Mouse (Mus musculus) neural tube, embryonic 14.5 days (tissue): ENCODE measurements at regions not wholly inside any gene's neighbourhood (a gene's known extent, or its start where the extent isn't known, plus 50 kb on each side); places are given as distances from the start of the nearest gene placed in this dataset.
"Not testable (repeated sequence)": the region's sequence is repeated elsewhere in the genome, so short reads cannot be mapped to it uniquely, and the experiment has no call there.

Experiments used
- ATAC-seq: fragments of 200-750 bp; cut with Nextera tagmentation; 2 replicates; pipeline ENCODE4 v1.8.0; 2017; ENCODE audit warnings: low read depth, mild to moderate bottlenecking, moderate TSS enrichment, moderate library complexity
- H3K27ac ChIP-seq: fragments of 300-500 bp; sonication (generic); 2 replicates; pipeline ENCODE4 v1.5.1; 2014; ENCODE audit warnings: low read depth, mild to moderate bottlenecking, control low read depth, low read length, moderate library complexity, mixed read lengths
- H3K27me3 ChIP-seq: fragments of 300-500 bp; sonication (generic); 2 replicates; pipeline ENCODE4 v1.6.1; 2014; ENCODE audit warnings: low read length; ENCODE audit not compliant: control insufficient read depth, insufficient read depth
- H3K36me3 ChIP-seq: fragments of 300-500 bp; sonication (generic); 2 replicates; pipeline ENCODE4 v1.6.1; 2014; ENCODE audit warnings: low read length, mixed read lengths; ENCODE audit not compliant: control insufficient read depth, insufficient read depth
- H3K4me1 ChIP-seq: fragments of 300-500 bp; sonication (generic); 2 replicates; pipeline ENCODE4 v1.6.1; 2014; ENCODE audit warnings: low read length; ENCODE audit not compliant: control insufficient read depth, insufficient read depth
- H3K4me2 ChIP-seq: fragments of 300-500 bp; sonication (generic); 2 replicates; pipeline ENCODE4 v1.6.1; 2014; ENCODE audit warnings: mild to moderate bottlenecking, low read depth, low read length, control low read depth
- H3K4me3 ChIP-seq: fragments of 300-500 bp; sonication (generic); 2 replicates; pipeline ENCODE4 v1.5.1; 2014; ENCODE audit warnings: low read depth, low read length, control low read depth, mixed read lengths
- H3K9ac ChIP-seq: fragments of 300-500 bp; sonication (generic); replicated peaks from 2 replicates; pipeline ENCODE4 v1.6.1; 2014; ENCODE audit warnings: low read depth, mild to moderate bottlenecking, control low read depth, low read length, mixed read lengths
- H3K9me3 ChIP-seq: fragments of 300-500 bp; sonication (generic); 2 replicates; pipeline ENCODE4 v1.6.1; 2016; ENCODE audit warnings: low read length; ENCODE audit not compliant: control insufficient read depth
- WGBS: fragments of 180-500 bp; shearing (Covaris S2); extraction: QIAGEN DNeasy Blood & Tissue Kit; methylation state at CpG from one replicate; pipeline ENCODE4 v1.1.7; 2014; 5-methylcytosine and 5-hydroxymethylcytosine counted together

GRCm38 (mm10) chr12:23968968-23969367 is 128.1 kb downstream of the 9030624G23Rik start:
- peak; percentile 65; the same call in 1 of the 2 replicates for ATAC-seq

More at GRCm38 (mm10) chr12:23968968-23969367, 128.1 kb downstream of the 9030624G23Rik start:
- not testable (repeated sequence) for H3K4me3 ChIP-seq, H3K27me3 ChIP-seq, H3K27ac ChIP-seq, H3K9me3 ChIP-seq, H3K9ac ChIP-seq, H3K4me1 ChIP-seq, H3K4me2 ChIP-seq, H3K36me3 ChIP-seq
- no CpG with 5 or more reads among the region's 44 CpGs for WGBS
